Comparison of ENCODE assay signal across 9 mouse cellular contexts in the genomic region with DNA sequence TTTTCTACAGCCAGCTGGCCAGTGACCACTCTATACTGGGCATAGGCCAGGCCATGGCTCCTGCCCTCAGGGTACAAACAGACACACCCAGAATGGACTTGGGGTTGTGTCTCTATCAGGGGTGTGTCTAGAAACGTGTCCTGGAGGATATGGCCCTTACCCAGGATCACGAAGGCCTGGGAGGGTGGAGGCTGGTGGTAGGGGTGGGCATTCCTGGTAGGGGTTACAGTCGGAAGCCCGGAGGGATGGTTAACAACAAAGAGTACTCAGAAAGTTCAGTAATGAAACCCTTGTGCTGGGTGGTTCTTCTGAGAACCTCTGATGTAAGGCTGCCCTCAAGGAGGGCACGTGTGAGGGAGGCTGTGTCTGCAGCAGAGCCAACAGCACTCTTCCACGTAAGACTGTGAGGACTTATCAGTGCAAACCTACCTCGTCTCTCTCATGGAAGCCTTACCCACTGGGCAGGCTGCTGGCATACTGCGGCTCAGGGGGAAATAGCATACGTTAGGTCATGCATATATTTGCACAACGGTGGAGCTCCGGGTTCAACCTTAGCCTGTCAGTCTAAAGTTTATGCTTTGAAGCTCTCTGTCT. TPM values are rescaled to one million over a fixed set of nuclear protein-coding genes. Genes with fewer than 3 reads are reported as not detected.
DNase-seq lines count a peak whose midpoint lies in the region; ATAC-seq lines count a peak whose summit lies in the region.
"Had no signal": no experiment of that assay in that cellular context is flagged by ENCODE, and none has a peak within 500 bp of the region (broad histone marks: within the 10 kb centered on the region; RNA-seq: fewer than 3 reads in every experiment).

No protein-coding gene starts in this region.

- WGBS in hindbrain, embryonic 10.5 days = 80% methylated on average over 11 of the region's 11 CpGs
- WGBS in hindbrain, embryonic 16.5 days = 80% methylated on average over 11 of the region's 11 CpGs
- 84% methylated on average over 11 of the region's 11 CpGs for WGBS in midbrain, embryonic 10.5 days
- 81% methylated on average over 11 of the region's 11 CpGs for WGBS in midbrain, embryonic 13.5 days
- WGBS in limb, embryonic 12.5 days = 72% methylated on average over 11 of the region's 11 CpGs
- 51% methylated on average over 11 of the region's 11 CpGs for WGBS in stomach, embryonic 16.5 days

- no peak overlapping the region for H3K4me2 ChIP-seq in hindbrain, embryonic 16.5 days (ENCODE audit: low read length)
- H3K4me2 ChIP-seq in midbrain, embryonic 13.5 days (replicated peaks) = no peak overlapping the region
- H3K4me2 ChIP-seq in limb, embryonic 12.5 days = no peak overlapping the region
- no peak overlapping the region for H3K4me2 ChIP-seq in stomach, embryonic 16.5 days (ENCODE audit: low read depth, low read length)

- no peaks in the 10 kb centered on the region for H3K9me3 ChIP-seq in hindbrain, embryonic 10.5 days
- no peaks in the 10 kb centered on the region for H3K9me3 ChIP-seq in hindbrain, embryonic 16.5 days (ENCODE audit: control insufficient read depth, low read length)
- H3K9me3 ChIP-seq in midbrain, embryonic 10.5 days (replicated peaks) = no peaks in the 10 kb centered on the region
- no peaks in the 10 kb centered on the region for H3K9me3 ChIP-seq in midbrain, embryonic 13.5 days
- H3K9me3 ChIP-seq in limb, embryonic 12.5 days = no peaks in the 10 kb centered on the region
- H3K9me3 ChIP-seq in stomach, embryonic 16.5 days (replicated peaks; ENCODE audit: control insufficient read depth, low read length) = no peaks in the 10 kb centered on the region

- no peak overlapping the region for H3K4me3 ChIP-seq in hindbrain, embryonic 10.5 days
- H3K4me3 ChIP-seq in hindbrain, embryonic 16.5 days (ENCODE audit: low read length) = no peak overlapping the region
- no peak overlapping the region for H3K4me3 ChIP-seq in midbrain, embryonic 10.5 days
- H3K4me3 ChIP-seq in midbrain, embryonic 13.5 days (replicated peaks) = no peak overlapping the region
- H3K4me3 ChIP-seq in limb, embryonic 12.5 days (replicated peaks) = no peak overlapping the region
- no peak overlapping the region for H3K4me3 ChIP-seq in stomach, embryonic 16.5 days (replicated peaks; ENCODE audit: low read length)

- H3K27me3 ChIP-seq in hindbrain, embryonic 10.5 days (ENCODE audit: insufficient read depth, poor library complexity, severe bottlenecking) = peaks cover 26% of the 10 kb centered on the region; the same call in 1 of the 2 replicates
- no peaks in the 10 kb centered on the region for H3K27me3 ChIP-seq in hindbrain, embryonic 16.5 days (replicated peaks; ENCODE audit: control insufficient read depth, insufficient read depth, low read length)
- peaks cover 33% of the 10 kb centered on the region for H3K27me3 ChIP-seq in midbrain, embryonic 10.5 days (ENCODE audit: low read depth, poor library complexity, severe bottlenecking)
- H3K27me3 ChIP-seq in midbrain, embryonic 13.5 days = no peaks in the 10 kb centered on the region
- no peaks in the 10 kb centered on the region for H3K27me3 ChIP-seq in limb, embryonic 12.5 days
- H3K27me3 ChIP-seq in stomach, embryonic 16.5 days (ENCODE audit: control insufficient read depth, insufficient read depth, low read length) = no peaks in the 10 kb centered on the region

- peaks cover 86% of the 10 kb centered on the region for H3K4me1 ChIP-seq in hindbrain, embryonic 10.5 days (replicated peaks)
- peaks cover 37% of the 10 kb centered on the region for H3K4me1 ChIP-seq in hindbrain, embryonic 16.5 days (ENCODE audit: control insufficient read depth, insufficient read depth, low read depth, low read length)
- H3K4me1 ChIP-seq in midbrain, embryonic 10.5 days = peaks cover 77% of the 10 kb centered on the region
- peaks cover 54% of the 10 kb centered on the region for H3K4me1 ChIP-seq in midbrain, embryonic 13.5 days (replicated peaks)
- peaks cover 61% of the 10 kb centered on the region for H3K4me1 ChIP-seq in limb, embryonic 12.5 days (replicated peaks)
- H3K4me1 ChIP-seq in stomach, embryonic 16.5 days (ENCODE audit: control insufficient read depth, insufficient read depth, low read length) = peaks cover 38% of the 10 kb centered on the region

- DNase-seq in hindbrain, embryonic 10.5 days (ENCODE audit: low spot score) = no peak
- DNase-seq in midbrain, embryonic 10.5 days (ENCODE audit: low spot score) = no peak
- no peak for DNase-seq in urinary bladder, postnatal 4 days (ENCODE audit: low spot score in 2 of 2)
- DNase-seq: cerebellum, postnatal 14 days had no signal

- no peak overlapping the region for H3K9ac ChIP-seq in hindbrain, embryonic 16.5 days (ENCODE audit: low read depth, low read length)
- H3K9ac ChIP-seq in midbrain, embryonic 13.5 days (replicated peaks) = no peak overlapping the region
- H3K9ac ChIP-seq in limb, embryonic 12.5 days (replicated peaks) = 0 out of 2 replicates have a peak overlapping the region, but pooled peaks have one; percentile 8
- no peak overlapping the region for H3K9ac ChIP-seq in stomach, embryonic 16.5 days (ENCODE audit: low read length)

- H3K36me3 ChIP-seq in hindbrain, embryonic 10.5 days = peaks cover 1% of the 10 kb centered on the region; the same call in 1 of the 2 replicates
- H3K36me3 ChIP-seq in hindbrain, embryonic 16.5 days (ENCODE audit: control insufficient read depth, insufficient read depth, low read length) = no peaks in the 10 kb centered on the region
- H3K36me3 ChIP-seq in midbrain, embryonic 10.5 days = peaks cover 4% of the 10 kb centered on the region; the same call in 1 of the 2 replicates
- H3K36me3 ChIP-seq in midbrain, embryonic 13.5 days = no peaks in the 10 kb centered on the region
- peaks cover 6% of the 10 kb centered on the region; the same call in 1 of the 2 replicates for H3K36me3 ChIP-seq in limb, embryonic 12.5 days
- no peaks in the 10 kb centered on the region for H3K36me3 ChIP-seq in stomach, embryonic 16.5 days (ENCODE audit: control insufficient read depth, insufficient read depth, low read length)

- no peak for ATAC-seq in hindbrain, embryonic 16.5 days
- no peak for ATAC-seq in midbrain, embryonic 13.5 days
- ATAC-seq in limb, embryonic 12.5 days (ENCODE audit: insufficient number of reproducible peaks, insufficient read depth, low FRiP score, low TSS enrichment, low read depth) = no peak
- ATAC-seq in stomach, embryonic 16.5 days (ENCODE audit: insufficient read depth, low FRiP score) = no peak; the same call in 1 of the 2 replicates
- ATAC-seq in inflammation-experienced regulatory T-cells, adult 6 months = no peak

- peak overlapping the region; percentile 99; the same call in 1 of the 2 replicates for H3K27ac ChIP-seq in hindbrain, embryonic 10.5 days
- H3K27ac ChIP-seq in hindbrain, embryonic 16.5 days (ENCODE audit: low read depth, low read length) = no peak overlapping the region
- 0 out of 2 replicates have a peak overlapping the region, but pooled peaks have one; percentile 98 for H3K27ac ChIP-seq in midbrain, embryonic 10.5 days (replicated peaks)
- H3K27ac ChIP-seq in midbrain, embryonic 13.5 days = no peak overlapping the region
- H3K27ac ChIP-seq in limb, embryonic 12.5 days = peak overlapping the region; percentile 97
- peak overlapping the region; percentile 97 for H3K27ac ChIP-seq in stomach, embryonic 16.5 days (ENCODE audit: low read length)

RNA-seq across cellular contexts. Expression of gene Src, which starts 3.9 kb away (rescaled TPM):
- polyA plus RNA-seq in hindbrain, embryonic 10.5 days (2016; fragmentation: Nextera tagmentation; extraction: Ambion mirVana) = 20.8 and 29.3 TPM in 2 replicates
- polyA plus RNA-seq in hindbrain, embryonic 16.5 days (2015; fragmentation: Nextera tagmentation; extraction: Ambion mirVana) = 26.5 and 29.9 TPM in 2 replicates
- polyA plus RNA-seq in midbrain, embryonic 10.5 days (2016; fragmentation: Nextera tagmentation; extraction: Ambion mirVana) = 16.1 and 19.3 TPM in 2 replicates
- polyA plus RNA-seq in midbrain, embryonic 13.5 days (2015; fragmentation: Nextera tagmentation; extraction: Ambion mirVana) = 31.6 and 39.1 TPM in 2 replicates
- 30.3 and 35.3 TPM in 2 replicates for polyA plus RNA-seq in limb, embryonic 12.5 days (2016; fragmentation: Nextera tagmentation; extraction: Ambion mirVana)
- polyA plus RNA-seq in stomach, embryonic 16.5 days (2015; fragmentation: Nextera tagmentation; extraction: Ambion mirVana) = 12.1 and 14.7 TPM in 2 replicates
- polyA plus RNA-seq in inflammation-experienced regulatory T-cells, adult 6 months (2017; shearing (Covaris generic)) = 1 to 10 TPM in 2 of 3 experiments, under 1 TPM in 1; 0.43 to 2.1 (median 1.0) TPM

RNA-seq across cellular contexts. Expression of gene Manbal, which starts 54.8 kb away (rescaled TPM):
- polyA plus RNA-seq in hindbrain, embryonic 10.5 days (2016; fragmentation: Nextera tagmentation; extraction: Ambion mirVana) = 67.0 and 85.8 TPM in 2 replicates
- polyA plus RNA-seq in hindbrain, embryonic 16.5 days (2015; fragmentation: Nextera tagmentation; extraction: Ambion mirVana) = 120 and 123 TPM in 2 replicates
- polyA plus RNA-seq in midbrain, embryonic 10.5 days (2016; fragmentation: Nextera tagmentation; extraction: Ambion mirVana) = 68.8 and 75.6 TPM in 2 replicates
- polyA plus RNA-seq in midbrain, embryonic 13.5 days (2015; fragmentation: Nextera tagmentation; extraction: Ambion mirVana) = 88.1 and 91.0 TPM in 2 replicates
- polyA plus RNA-seq in limb, embryonic 12.5 days (2016; fragmentation: Nextera tagmentation; extraction: Ambion mirVana) = 77.7 and 79.4 TPM in 2 replicates
- 76.3 and 78.0 TPM in 2 replicates for polyA plus RNA-seq in stomach, embryonic 16.5 days (2015; fragmentation: Nextera tagmentation; extraction: Ambion mirVana)
- 10 to 100 TPM; 41.4 to 46.8 (median 44.1) TPM for polyA plus RNA-seq in inflammation-experienced regulatory T-cells, adult 6 months (2017; shearing (Covaris generic))

Comparison
In these comparisons a context has a peak if more than half of its experiments do, and no peak if none do; other contexts are left out.
1. H3K27ac ChIP-seq: peak in hindbrain, embryonic 10.5 days (single experiment), midbrain, embryonic 10.5 days (single experiment), limb, embryonic 12.5 days (single experiment) and stomach, embryonic 16.5 days (single experiment); none in hindbrain, embryonic 16.5 days (single experiment) and midbrain, embryonic 13.5 days (single experiment).